Mouse (Mus musculus) kidney, postnatal 14 days (tissue): ENCODE measurements around the gene Mpst.

Source experiments
- DNase-seq: peaks from one replicate; pipeline ENCODE4 v3.0.0; 2022; ENCODE audit warnings: mixed read lengths

The Mpst gene

DNA sequence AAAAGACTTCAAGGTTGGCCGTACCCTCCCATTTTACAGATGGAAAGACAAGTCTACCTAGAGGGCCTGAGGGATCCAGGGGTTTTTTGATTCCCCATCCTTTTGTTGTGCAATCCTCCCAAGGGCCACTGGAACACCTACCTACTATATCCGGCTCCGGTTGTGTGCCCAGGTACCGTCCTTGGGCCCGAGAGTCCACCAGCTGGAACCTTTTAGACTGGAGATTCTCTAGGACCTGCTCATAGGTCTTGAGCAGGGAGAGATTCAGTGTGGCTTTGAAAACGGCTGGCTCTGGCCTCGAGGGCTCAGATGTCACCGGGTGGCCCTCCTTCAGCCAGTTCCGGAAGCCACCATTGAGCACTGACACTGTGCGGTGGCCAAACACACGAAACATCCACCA is 1.1 kb upstream of the Mpst start:
- no peak for DNase-seq

GRCm38 (mm10) chr15:78405517-78406211 is 552 bp upstream of the Mpst start, which contains the start of gene Tst:
Tst (minus strand) TSS chr15:78405907.
- DNase-seq, result peak; percentile 97

DNA sequence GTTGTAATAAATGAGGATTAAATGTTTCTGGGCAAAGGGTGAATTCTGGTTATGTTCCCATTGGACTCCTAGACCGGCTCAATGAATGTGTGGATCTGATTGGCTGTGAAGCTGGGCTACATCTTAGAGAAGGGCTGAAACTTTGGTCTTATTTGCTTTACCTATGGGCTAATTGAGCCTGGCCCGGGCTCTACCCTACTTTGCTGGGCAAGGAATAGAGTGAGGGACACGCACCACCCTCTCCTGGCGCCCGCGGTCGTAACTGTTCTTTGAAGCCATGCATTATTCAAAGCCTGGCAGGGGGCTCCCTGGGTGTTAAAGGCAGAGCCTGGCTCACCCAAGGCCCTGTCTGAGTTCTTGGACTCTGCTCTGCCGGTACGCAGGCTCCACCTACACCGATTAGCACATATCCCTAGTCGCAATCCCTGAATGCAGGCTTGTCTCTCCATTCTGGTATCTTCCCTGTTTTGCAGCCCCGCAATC is 3.4 kb downstream of the Mpst start:
- DNase-seq, result peak; percentile 76

GRCm38 (mm10) chr15:78413083-78413718 is 7.0 kb downstream of the Mpst start:
- DNase-seq, result no peak

DNA sequence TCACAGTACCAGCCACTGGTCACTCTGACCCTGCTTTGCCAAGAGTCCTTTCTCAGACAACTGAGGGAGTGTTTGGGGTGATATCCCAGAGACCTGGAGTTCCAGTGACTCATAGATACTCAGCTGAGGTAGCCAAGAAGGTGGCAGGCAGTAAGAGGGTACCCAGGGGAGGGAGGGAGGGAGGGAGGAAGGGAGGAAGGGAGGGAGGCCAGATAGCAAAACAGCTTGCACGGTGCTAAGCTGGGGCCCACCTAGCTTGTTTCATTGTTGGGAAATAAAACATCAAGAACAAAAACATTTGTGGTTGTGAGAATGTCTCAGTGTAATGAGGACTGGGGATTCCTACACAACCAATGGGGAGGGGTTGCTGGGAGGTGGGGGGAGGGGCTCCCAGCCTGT is 7.5 kb downstream of the Mpst start:
- DNase-seq, result no peak

DNA sequence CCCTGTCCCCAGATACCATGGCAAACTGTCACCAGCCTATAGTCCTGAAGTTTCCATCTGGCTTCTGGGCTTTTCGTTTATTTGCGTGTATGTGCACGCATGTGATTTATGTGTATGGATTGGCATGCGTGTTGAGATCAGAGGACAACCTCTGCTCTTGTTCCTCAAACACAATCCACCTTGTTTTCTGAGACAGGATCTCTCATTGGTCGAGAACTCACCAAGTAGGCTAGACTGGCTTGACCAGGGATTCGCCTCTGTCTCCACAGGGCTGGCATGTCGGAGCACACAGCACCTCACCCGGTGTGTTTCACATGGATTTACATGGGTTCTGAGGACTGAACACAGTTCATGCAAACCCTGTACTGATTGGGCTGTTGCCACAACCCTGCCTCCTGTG is 7.9 kb downstream of the Mpst start:
- DNase-seq, result no peak

DNA sequence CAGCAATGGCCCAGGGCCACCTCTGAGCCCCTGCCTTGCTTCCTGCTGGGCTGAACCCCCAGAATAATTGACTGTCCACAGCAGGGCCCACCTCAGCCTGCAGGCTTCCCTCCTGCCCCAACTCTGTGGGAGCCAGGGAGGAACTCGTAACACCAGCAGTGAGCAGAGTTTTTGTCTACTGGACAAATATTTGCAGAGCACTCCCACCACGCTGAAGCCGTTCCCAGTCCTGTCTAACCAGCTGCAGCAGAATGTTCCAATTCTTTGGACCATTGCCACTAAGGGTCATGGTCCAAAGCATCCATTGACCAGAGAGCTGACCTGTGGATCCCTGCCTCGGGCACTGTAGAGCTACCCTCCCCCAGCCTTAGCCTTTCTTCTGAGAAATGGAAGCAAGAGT is 10.7 kb downstream of the Mpst start:
- DNase-seq, result peak; percentile 92

- no peak for DNase-seq
Measured at GRCm38 (mm10) chr15:78420395-78420794, 14.2 kb downstream of the Mpst start.

GRCm38 (mm10) chr15:78422046-78422956 is 16.1 kb downstream of the Mpst start:
- peak; percentile 85 for DNase-seq

DNA sequence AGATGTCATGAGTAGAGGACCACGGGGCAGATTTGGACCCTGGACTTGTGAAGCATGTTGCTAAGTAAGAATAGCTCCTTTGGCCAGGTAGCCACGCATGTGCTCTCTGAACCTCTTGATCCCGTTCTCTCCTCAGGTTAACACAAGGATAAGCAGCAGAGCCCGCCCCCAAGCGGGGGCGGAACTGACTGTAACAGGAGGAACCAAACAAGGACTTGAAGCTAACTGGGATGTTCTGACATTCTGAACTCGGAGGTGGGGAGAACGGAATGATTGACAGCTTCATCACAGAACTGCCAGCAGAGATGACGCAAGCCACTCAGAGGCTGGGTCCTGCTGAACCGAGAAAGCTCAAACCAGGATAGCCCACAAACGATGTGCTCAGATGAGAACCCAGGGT is 18.3 kb downstream of the Mpst start:
- DNase-seq, result peak; percentile 75

GRCm38 (mm10) chr15:78425230-78425629 is 19.0 kb downstream of the Mpst start:
- no peak for DNase-seq

DNA sequence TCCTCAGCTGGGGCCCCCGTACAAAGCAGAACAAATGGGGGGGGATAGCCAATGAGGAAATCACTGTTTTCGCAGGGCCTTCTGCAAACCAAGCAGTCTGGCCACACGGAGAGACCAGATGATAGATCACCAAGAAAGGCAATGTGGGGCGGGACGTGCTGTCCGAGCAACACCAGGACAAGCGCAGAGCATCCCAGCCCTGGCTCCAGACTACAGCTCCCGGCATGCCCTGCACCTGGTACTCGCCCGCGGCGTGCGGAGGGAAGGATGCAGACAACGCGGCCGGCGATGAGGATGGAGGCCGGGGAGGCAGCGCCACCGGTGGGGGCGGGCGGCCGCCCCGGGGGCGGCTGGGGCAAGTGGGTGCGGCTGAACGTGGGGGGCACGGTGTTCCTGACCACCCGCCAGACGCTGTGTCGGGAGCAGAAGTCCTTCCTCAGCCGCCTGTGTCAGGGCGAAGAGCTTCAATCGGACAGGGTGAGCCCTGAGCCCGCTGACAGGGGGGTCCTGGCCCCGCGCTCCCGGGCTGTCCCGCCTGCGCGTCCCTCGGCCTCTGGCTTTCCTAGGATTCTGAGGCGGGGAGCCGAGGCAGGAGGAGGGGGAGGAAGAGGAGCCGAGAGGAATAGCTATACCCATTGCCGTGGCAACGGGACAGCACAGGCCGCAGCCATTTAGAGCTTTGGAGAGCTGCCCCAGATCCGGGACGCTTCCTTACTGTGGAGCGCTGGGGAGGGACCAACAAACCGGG is 22.3 kb downstream of the Mpst start, which contains the start of gene Kctd17:
TSS of gene Kctd17 (plus strand) at position 174 of the 748 bp plus-strand sequence.
- DNase-seq, result peak; percentile 86

- no peak for DNase-seq
Measured at GRCm38 (mm10) chr15:78429139-78429459, 22.9 kb downstream of the Mpst start.

- peak; percentile 74 for DNase-seq
Measured at GRCm38 (mm10) chr15:78429871-78430622, 23.8 kb downstream of the Mpst start.

- no peak for DNase-seq
Measured at GRCm38 (mm10) chr15:78430874-78431273, 24.7 kb downstream of the Mpst start.

- DNase-seq, result peak; percentile 77
Measured at GRCm38 (mm10) chr15:78431541-78432121, 25.4 kb downstream of the Mpst start.

- peak; percentile 43 for DNase-seq
Measured at GRCm38 (mm10) chr15:78434896-78435520, 28.8 kb downstream of the Mpst start.

- DNase-seq, result no peak
Measured at GRCm38 (mm10) chr15:78435681-78436080, 29.5 kb downstream of the Mpst start.

GRCm38 (mm10) chr15:78436380-78437192 is 30.4 kb downstream of the Mpst start:
- DNase-seq, result peak; percentile 88
